Mouse (Mus musculus): ENCODE results near the gene Capn3. TPM values are rescaled to one million over a fixed set of nuclear protein-coding genes. Genes with fewer than 3 reads are reported as not detected.

The Capn3 gene
- polyA plus RNA-seq, 2 experiments from 2014 or later, result 32.1 to 37.2 TPM

DNA sequence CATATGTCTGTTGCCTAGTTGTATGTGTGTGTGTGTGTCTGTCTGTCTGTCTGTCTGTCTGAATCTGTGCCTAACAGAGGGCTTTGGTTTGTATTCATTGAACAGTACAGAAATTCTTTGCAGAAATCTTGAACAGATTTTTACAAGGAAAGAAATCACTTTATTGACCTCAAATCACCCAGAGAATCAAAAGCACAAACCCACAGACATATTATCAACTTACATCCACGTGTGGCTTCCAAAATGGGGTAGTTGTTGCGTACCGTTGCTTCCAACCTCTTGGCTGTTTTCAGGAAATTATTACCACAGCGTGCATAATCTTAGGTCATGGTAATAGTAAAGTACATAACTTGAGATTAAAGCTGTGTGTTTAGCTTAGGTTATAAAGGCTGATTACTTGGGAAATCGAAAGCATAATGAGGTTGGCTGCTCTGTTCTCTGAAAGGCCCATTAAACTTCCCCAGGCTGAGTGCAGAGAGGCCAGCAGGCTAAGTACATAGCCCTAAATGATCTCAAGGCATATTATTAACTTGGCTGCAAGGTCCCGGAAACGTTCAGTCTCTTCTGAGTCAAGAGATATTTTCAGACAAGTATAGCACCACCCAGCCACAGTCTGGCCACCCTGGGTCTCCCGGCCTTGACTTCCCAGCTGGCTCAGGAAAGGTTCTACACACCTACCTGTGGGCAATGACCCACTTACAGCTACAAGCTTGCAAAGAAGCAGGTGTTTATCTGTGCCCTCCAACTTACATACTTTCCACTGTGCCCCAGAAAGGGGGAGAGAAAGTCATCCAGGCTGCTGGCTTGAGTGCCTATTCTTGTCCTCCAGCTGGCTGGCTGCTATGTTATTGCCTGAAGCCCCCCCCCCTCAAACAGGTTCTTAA lies 26.9 kb downstream of the Capn3 start:
- ATAC-seq, result peak; percentile 12

DNA sequence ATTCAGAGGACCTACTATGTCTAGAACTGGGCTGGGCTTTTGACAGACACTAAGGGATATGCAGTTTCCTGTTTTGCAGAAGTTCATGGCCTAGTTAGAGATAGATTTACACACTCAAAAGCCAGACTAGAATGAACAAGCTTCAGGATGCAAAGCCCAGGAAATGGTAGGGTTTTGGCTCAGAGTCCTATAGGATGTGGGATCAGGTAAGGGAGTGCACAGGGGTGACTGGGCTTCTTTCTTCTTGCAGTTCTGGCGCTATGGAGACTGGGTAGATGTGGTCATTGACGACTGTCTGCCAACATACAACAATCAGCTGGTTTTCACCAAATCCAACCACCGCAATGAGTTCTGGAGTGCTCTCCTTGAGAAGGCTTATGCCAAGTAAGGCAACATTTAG lies 28.4 kb downstream of the Capn3 start:
- peak; percentile 29 for ATAC-seq

DNA sequence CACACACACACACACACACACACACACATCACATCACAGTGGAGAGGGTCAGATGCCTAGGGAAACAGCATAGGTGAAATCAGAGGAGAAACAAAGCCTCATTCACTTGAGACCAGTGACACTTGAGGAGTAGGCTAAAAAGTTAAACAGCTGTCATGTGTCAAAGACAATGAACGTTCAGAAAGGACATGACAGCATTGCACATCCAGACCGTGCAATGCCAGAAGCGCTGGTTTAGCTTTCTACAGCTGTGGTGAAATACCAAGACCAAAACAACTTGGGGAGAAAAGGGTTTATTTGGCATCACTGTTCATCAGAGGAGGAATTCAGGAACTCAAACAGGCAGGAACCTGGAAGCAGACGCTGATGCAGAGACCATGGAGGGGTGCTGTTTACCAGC lies 37.4 kb downstream of the Capn3 start:
- ATAC-seq, result no peak

DNA sequence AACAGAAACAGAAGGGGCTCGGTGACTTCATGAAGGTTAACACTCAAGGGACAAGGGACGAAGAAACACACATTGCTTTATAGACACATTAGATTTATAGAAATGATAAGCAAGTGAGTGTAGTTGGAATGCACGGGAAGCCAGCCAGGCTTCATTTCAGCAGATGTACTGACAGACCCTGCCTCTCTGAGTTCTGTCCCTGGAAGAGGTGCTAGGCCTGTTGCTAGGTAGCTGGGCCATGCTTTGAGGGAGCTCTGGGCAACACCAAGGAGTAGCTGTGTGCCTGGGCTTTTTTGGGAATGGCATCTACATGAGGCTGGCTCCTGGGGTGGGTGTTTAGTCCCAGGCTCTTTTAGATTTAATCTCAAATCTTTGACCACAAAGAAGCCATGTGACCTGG lies 40.7 kb downstream of the Capn3 start:
- no peak for ATAC-seq

DNA sequence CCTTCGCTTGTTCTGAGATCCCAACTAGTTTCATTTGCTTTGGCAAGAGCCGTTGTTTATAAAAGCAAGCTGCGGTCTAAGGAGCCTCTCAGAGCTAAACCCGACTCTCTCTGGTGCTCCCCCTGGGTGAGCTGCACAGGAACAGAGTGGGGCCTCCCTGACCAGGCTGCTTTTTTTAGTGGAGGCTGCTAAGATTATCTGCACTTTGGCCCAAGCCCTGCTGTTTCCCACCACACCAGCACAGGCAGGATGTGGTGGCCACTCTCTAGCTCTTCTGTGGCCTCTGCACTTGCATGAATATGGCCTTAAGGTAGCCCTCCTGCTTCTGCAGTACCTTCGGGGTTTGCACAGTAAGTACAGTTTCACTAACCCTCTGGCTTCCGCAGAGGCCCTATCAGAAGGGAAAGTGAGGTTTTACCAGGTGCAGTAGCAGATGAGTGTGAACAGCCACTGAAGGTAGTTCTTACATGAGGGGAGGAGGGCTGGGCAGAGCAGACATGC lies 44.2 kb downstream of the Capn3 start:
- peak; percentile 78 for ATAC-seq

DNA sequence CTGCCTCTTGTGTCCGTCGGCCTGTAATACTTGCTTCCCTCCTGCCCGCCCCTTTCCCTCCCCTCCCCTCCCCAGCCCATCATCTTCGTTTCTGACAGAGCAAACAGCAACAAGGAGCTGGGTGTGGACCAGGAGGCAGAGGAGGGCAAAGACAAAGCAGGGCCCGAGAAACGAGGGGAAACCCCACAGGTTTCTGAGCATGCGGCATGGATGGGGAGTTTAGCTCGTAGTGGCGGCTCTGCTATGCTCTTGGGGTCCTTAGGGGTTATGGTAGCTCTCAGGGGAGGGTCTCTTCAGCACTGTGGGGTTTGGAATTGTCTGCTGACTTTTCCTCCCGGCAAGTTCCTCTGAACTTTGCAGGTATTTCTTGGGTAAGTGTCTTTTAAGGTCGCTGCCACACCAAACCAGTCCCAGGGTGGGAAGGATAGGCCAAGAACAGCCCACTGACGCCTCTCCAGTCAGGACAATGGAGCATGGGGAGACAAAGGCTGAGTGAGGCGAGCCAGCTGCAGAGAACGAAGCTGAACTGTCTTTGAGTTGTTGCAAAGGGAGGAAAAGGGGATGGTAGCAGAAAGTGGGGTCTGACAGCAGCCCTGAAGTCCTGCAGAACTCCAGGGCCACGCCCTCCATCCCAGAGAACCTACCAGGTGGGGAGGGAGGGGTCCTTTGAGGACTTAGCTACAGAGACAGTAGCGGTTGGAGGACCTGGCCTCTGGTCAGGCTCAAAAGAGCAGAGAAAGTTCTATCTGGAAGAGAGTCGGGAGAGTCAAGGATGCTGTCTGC lies 45.5 kb downstream of the Capn3 start:
- peak; percentile 24 for ATAC-seq

DNA sequence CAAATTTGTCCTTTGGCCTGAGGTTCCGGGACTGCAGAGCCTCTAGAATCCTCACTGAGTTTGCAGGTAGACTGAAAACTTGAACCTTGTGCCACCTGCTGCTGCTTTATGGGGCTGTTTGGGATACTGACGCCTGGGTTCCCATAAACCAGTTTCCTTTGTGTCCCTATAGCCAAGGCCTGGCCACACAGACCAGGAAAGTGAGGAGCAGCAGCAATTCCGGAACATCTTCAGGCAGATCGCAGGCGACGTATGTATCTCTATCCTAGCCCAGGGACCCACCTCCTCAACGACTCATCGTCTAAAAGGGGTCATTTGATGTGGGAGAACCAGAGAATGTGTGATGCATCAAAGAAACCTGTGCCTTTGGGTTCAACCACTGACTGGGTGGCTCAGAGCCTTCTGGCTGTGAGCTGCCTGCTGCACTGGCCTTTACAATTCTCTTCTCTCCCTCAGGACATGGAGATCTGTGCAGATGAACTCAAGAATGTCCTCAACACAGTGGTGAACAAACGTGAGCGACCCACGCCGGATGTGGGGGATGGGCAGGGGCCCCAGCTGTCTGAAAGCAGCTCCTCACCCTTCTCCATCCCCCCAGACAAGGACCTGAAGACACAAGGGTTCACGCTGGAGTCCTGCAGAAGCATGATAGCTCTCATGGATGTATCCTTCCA lies 46.2 kb downstream of the Capn3 start:
- peak; percentile 19 for ATAC-seq

DNA sequence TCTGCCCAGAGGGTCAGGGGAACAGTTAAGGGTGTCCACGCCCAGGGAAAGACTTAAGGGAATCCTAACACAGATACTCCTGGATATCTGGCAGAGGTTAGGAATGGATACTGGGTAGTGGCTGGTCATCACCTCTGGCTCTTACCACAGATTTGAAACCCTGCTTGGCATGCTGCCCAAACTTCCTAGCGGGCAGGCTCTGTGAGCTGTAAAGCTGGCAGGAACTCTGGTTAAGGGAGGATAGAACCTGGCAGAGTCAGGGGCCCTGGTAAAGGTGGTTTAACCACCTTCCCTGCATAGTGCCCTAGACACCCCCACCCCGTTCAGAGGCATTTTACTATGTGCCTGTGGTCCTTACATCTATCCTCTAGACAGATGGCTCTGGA lies 46.8 kb downstream of the Capn3 start:
- no peak for ATAC-seq

DNA sequence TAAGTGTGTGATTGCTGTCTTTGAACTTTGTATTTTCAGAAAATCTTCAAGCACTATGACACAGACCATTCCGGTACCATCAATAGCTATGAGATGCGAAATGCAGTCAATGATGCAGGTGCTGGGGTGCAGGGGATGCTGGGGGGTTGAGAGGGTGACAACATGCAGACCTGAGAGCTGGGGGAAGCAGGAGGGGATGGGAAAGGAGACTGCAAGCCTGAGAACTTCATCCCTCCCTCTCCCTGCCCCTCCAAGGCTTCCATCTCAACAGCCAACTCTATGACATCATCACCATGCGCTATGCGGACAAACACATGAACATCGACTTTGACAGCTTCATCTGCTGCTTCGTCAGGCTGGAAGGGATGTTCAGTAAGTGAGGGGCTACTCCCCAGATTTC lies 47.3 kb downstream of the Capn3 start:
- ATAC-seq, result no peak

DNA sequence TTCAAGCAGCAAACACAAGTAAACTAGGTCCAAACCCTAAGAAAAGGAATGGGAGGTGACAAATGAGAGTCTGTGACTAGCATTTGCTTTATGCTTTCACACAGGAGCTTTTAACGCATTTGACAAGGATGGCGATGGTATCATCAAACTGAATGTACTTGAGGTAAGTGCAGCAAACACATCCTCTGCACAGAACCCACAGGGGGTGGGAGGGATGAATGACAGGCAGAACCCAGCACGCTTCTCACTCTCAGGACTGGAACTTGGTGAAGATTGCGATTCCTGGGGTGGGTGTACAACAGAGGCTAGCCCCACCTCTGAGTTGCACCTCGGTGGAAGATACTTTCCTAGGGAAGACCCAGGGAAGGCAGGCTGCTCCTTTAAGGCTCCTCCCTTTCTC lies 48.2 kb downstream of the Capn3 start:
- no peak for ATAC-seq

DNA sequence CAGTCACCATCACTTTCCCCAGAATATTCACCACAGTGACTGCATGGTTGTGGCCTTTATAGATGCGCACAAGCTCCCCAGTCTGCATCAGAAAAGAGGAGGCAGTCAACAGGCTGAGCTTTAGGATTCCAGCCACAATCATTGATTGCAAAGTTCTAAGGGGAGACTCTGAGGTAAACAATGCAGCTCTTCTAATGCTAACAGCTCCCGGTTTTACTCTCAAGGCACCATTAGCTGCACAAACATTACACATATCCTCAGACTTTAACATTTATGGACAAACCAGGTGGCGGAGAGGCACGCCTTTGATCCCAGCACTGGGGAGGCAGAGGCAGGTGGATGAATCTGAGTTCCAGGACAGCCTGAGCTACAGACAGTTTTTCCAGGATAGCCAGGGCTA lies 58.4 kb downstream of the Capn3 start:
- ATAC-seq, result no peak

DNA sequence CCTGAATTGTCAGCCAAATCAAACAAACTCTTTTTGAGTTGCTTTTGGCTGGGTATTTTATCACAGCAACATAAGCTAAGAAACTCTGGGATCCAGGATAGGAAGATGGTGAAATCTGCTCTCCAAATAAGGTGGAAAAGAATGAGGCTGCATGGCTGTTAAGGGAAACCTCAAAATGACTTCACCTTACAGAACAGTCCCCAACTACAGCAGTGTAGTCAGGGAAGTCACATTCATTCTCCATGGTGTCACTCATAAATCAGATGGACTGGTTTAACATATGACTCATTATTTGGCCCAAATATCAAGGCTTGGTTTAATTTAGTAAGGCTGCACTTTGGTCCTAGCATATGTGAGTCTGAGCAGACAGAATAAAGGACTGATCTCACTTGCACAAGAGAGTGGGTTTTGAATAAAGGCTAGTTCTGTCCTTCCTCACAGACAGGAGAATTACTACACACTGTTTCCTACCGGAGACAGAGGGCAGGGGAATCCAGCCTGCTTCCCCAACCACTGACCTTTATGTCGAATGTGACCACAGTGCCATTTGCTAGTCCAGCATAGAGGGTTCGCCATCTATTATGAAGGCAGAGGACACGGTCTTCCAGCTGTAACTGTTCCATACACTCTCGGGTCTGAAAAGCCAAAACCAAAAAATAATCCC lies 62.9 kb downstream of the Capn3 start:
- no peak for ATAC-seq

DNA sequence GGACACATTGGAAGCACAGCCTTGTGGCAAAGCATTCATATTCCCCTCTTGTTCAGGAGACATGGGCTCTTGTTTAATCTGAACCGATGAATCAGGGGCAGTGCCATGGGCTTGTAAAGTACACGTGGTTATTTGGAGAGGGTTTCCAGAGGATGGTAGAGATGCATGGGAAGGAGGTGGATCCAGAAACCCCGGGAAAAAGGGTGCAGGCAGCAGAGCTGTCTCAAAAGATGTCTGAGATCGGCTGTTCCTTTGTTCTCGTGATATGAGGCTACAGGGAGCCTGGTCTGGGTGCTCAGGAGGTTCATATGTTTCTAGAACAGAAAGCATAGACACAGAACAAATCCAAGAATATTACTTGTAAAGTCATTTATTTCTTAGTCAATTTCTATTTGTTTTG lies 71.0 kb downstream of the Capn3 start:
- ATAC-seq, result no peak

DNA sequence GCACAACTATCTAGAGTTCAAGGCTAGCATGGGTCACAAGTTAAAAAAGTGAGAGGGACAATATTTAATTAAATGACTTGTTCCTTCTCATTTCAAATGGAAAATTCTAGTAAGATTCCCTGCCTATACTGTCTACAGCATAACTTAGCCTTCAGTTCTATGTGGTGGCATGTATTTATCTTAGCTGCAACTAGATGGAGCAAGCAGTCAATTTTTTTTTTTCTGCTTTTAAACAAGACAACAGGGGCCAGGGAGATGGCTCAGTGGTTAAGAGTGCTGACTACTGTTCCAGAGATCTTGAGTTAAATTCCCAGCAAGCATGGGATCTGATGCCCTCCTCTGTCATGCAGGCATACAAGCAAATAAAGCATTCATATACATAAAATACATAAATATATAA lies 73.7 kb downstream of the Capn3 start:
- no peak for ATAC-seq

DNA sequence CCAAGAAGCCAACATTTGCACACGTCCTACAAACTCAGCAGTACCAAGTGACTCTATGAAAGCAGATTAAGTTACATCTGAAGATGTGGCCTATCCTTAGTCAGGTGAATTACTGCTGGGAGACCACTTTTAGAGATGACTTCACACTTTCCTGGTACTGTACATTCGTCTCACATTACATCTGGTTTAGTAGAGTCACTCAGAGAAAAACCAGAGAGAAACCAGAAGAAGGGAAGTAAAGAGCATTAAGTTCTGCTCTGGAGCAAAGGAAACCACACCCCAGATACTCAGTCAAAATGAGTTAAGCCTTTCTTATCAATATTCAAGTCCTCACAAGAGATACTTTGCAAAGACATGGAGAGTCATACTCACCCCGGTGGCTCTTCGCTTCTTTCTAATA lies 75.4 kb downstream of the Capn3 start:
- no peak for ATAC-seq

DNA sequence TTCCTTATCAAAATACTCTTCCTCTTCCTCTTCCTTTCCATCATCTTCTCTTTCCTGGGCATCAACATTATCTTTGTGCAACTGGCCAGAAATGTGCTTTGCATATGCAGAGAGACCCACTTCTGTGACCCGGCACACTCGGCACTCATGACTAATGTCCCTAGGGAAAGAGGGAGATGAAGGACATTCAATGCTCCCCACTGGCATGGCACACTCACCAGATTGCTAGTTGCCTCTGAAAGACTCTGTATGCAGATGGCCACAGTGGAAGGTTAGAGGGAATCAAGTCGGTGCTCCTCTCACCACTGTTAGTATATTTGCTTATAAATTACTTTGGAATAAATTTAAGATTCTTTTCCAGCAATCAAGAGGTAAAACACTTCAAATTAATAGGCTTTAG lies 83.5 kb downstream of the Capn3 start:
- no peak for ATAC-seq

DNA sequence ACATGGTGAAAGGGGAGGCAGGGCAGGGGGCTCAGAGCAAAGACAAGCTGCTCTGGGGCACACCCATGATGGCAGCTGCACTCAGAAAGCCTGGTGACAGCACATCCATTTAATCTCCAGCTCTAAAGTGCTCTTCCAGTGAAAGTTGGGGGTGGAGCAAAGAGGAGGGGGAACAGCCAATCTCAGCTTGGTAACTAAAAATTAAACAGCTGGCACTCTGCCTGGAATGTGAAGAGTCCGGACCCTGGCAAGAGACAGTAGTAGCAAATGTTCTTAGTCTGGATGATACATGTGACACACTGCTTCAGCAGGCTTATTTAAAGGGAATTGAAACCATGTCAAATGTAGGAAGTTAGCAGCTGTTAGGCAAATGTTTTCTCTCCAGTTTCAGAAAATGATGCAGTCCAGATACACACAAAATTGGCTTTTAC lies 84.0 kb downstream of the Capn3 start:
- no peak for ATAC-seq

DNA sequence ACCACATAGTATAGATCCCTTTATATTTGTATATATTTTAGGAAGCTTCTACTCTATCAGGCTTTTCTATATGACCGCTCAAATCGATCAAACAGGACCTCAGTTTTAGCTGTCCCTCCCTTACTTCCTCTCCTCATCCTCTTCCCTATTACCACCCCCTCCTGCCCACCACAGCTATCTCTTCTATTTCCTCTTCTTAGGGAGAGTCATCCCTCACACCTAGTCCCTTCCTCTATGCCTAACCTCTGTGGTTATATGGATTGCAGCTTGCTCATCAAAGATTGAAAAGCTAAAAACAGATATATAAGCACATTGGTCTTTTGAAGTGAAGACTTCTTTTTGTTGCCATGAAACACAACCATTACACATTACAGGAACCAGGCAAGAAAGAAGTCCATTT lies 88.9 kb downstream of the Capn3 start:
- ATAC-seq, result no peak

All from activated CD4-positive, CD25-positive, alpha-beta regulatory T cell, adult 4 months (primary cell).